Mouse (Mus musculus) retina, postnatal 7 days (tissue): Measurements from ENCODE around the gene Gm28919.
"Not testable (repeated sequence)": the region's sequence is repeated elsewhere in the genome, so short reads cannot be mapped to it uniquely, and the experiment has no call there.

Experiments used
- DNase-seq: peaks from one replicate; pipeline ENCODE4 v3.0.0-alpha.2; 2012; ENCODE audit warnings: low read depth, low spot score

Gm28919 gene

DNA sequence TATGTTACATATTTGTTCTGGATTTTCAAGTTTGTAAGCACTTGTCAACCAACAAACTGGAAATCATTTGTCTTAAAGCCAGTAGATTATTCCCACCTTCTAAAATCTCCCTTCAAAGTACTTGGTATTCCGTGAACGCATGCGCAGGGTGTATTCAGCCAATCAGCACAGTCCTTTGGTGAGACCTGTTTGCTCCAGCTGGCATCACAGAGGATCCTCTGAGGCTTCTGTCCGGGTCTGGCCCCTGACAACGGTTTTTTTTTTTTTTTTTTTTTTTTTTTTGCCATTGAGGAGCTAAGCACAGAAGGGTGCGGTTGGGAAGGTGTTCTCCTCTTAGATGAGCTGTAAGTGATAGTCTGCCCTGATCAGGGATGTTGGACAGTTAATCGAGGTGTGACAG lies at the start of gene Gm28919:
Gene Gm28919 (plus strand): TSS at position 301 of the 400 bp plus-strand sequence.
- not testable (repeated sequence) for DNase-seq
